17 mouse cellular contexts compared by ENCODE assay signal in the genomic region with DNA sequence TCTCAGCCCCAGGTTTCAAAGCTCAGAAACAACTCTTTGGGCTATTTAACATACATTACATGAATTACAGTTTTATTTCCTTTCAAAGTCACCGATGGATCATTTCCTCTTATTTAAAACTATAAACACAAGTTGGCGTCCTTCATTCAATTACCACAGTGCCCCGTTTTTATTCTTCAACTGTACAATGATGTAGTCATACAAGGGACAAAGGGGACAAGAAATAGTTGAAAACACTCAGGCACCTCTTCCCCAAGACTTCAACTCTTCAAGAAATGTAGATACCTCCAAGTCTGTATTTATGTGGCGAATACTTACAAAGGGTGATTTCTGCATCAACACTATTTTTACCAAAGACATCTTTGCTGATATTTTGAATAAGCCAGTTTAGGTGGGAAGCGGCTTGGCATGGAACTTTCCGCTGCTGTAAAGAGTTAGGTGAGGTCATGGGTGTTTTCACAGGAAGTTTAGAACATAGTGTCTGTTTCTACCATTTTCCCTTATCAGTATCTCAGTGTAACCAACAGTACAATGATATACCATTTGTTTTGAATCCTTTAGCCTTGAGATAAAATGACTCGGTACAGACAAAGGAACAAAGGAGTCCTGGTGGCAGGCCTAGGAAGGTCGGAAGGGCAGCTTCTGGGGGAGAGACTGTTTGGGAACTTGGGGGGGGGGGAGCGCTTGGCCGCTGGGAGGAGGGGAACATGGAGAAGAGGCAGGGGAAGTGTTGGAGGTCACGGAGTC.
DNase-seq lines count a peak whose midpoint lies in the region; ATAC-seq and TF ChIP-seq lines count a peak whose summit lies in the region.
"Had no signal": no experiment of that assay in that cellular context is flagged by ENCODE, and none has a peak within 500 bp of the region (broad histone marks: within the 10 kb centered on the region; RNA-seq: fewer than 3 reads in every experiment).

No protein-coding gene starts in this region.

- in situ Hi-C loops in CH12.LX (cut with MboI; ENCODE audit: low pct_ligation_motif_present, low pct_unique_long_range_greater_than_20kb, low sequenced_read_pairs), result no loop called here

- ATAC-seq in hindbrain, embryonic 12.5 days (ENCODE audit: low FRiP score), result no peak
- ATAC-seq in lung, embryonic 16.5 days (ENCODE audit: low read depth), result peak; percentile 17; the same call in 1 of the 2 replicates
- ATAC-seq: forebrain, embryonic 13.5 days; midbrain, embryonic 16.5 days had no signal

- peak overlapping the region; percentile 69 for H3K27ac ChIP-seq in hindbrain, embryonic 10.5 days
- no peak overlapping the region for H3K27ac ChIP-seq in hindbrain, embryonic 12.5 days
- no peak overlapping the region for H3K27ac ChIP-seq in CH12.LX (ENCODE audit: insufficient read depth, low read depth)
- no peak overlapping the region for H3K27ac ChIP-seq in lung, embryonic 16.5 days (ENCODE audit: low read length)
- H3K27ac ChIP-seq: forebrain, embryonic 13.5 days; hindbrain, embryonic 14.5 days; limb, embryonic 15.5 days had no signal

- H3K4me2 ChIP-seq in hindbrain, embryonic 12.5 days (replicated peaks), result no peak overlapping the region
- H3K4me2 ChIP-seq in CH12.LX (ENCODE audit: insufficient read depth, low read depth, poor library complexity, severe bottlenecking), result no peak overlapping the region
- H3K4me2 ChIP-seq in lung, embryonic 16.5 days (ENCODE audit: low read depth, low read length), result no peak overlapping the region
- H3K4me2 ChIP-seq: forebrain, embryonic 13.5 days; hindbrain, embryonic 14.5 days; limb, embryonic 15.5 days had no signal

- TF ChIP-seq EP300 in CH12.LX (IDR thresholded peaks at IDR 0.05; ENCODE audit: low read length), result no peak

- no peaks in the 10 kb centered on the region for H3K27me3 ChIP-seq in hindbrain, embryonic 10.5 days (ENCODE audit: insufficient read depth, poor library complexity, severe bottlenecking)
- no peaks in the 10 kb centered on the region for H3K27me3 ChIP-seq in hindbrain, embryonic 12.5 days
- H3K27me3 ChIP-seq in CH12.LX (replicated peaks), result no peaks in the 10 kb centered on the region
- H3K27me3 ChIP-seq in lung, embryonic 16.5 days (ENCODE audit: control insufficient read depth, insufficient read depth, low read depth, low read length), result no peaks in the 10 kb centered on the region
- H3K27me3 ChIP-seq: forebrain, embryonic 13.5 days; limb, embryonic 15.5 days had no signal

- H3K79me2 ChIP-seq in CH12.LX (replicated peaks; ENCODE audit: control insufficient read depth, extremely low read depth, insufficient read depth, poor library complexity, severe bottlenecking), result no peaks in the 10 kb centered on the region

- H3K4me3 ChIP-seq in hindbrain, embryonic 10.5 days, result no peak overlapping the region
- H3K4me3 ChIP-seq in hindbrain, embryonic 12.5 days, result no peak overlapping the region
- no peak overlapping the region for H3K4me3 ChIP-seq in CH12.LX (replicated peaks in 1 of 3; ENCODE audit: low read depth in 2 of 3, low read length in 2 of 3, poor library complexity in 1 of 3)
- no peak overlapping the region for H3K4me3 ChIP-seq in lung, embryonic 16.5 days (ENCODE audit: low read length)
- H3K4me3 ChIP-seq: forebrain, embryonic 13.5 days; limb, embryonic 15.5 days had no signal

- peaks cover 38% of the 10 kb centered on the region for H3K4me1 ChIP-seq in hindbrain, embryonic 10.5 days (replicated peaks)
- peaks cover 18% of the 10 kb centered on the region for H3K4me1 ChIP-seq in hindbrain, embryonic 12.5 days
- peaks cover 0 to 20% of the 10 kb centered on the region in 2 experiments; a peak in 2 of 4 replicates for H3K4me1 ChIP-seq in CH12.LX (ENCODE audit: control insufficient read depth in 1 of 2, insufficient read depth in 2 of 2)
- peaks cover 3% of the 10 kb centered on the region; the same call in 1 of the 2 replicates for H3K4me1 ChIP-seq in lung, embryonic 16.5 days (replicated peaks; ENCODE audit: control insufficient read depth, insufficient read depth, low read length)

- no peak for DNase-seq in hindbrain, embryonic 10.5 days (ENCODE audit: low spot score)
- DNase-seq in CD4-positive, CD25-positive, alpha-beta regulatory T cell, adult 2 months (ENCODE audit: low read depth, low spot score), result peak; percentile 72
- DNase-seq in CH12.LX (ENCODE audit: extremely low read depth), result peak; percentile 36
- DNase-seq in cerebellum, postnatal 14 days, result no peak
- no peak for DNase-seq in urinary bladder, adult 18-20 months (ENCODE audit: low spot score in 2 of 2)
- DNase-seq: adrenal gland, postnatal 14 days; cerebellum, adult 2 months; embryo, embryonic 11 days; kidney, adult 18-20 months; kidney, postnatal 36 days; right cerebral cortex, postnatal 14 days had no signal

- no peak overlapping the region for H3K9ac ChIP-seq in hindbrain, embryonic 12.5 days
- no peak overlapping the region for H3K9ac ChIP-seq in CH12.LX (ENCODE audit: insufficient read depth, low read depth)
- H3K9ac ChIP-seq in lung, embryonic 16.5 days (ENCODE audit: low read length), result no peak overlapping the region
- H3K9ac ChIP-seq: forebrain, embryonic 13.5 days; hindbrain, embryonic 14.5 days; limb, embryonic 15.5 days had no signal

- no peak for TF ChIP-seq RAD21 in CH12.LX (IDR thresholded peaks at IDR 0.05; ENCODE audit: low read depth, low read length)

- no peak for TF ChIP-seq POLR2A in CH12.LX (IDR thresholded peaks at IDR 0.05; ENCODE audit: low read depth, low read length)

- WGBS in hindbrain, embryonic 10.5 days, result 63% methylated on average over 10 of the region's 11 CpGs
- WGBS in hindbrain, embryonic 12.5 days, result 68% methylated on average over 9 of the region's 11 CpGs
- WGBS in lung, embryonic 16.5 days, result 52% methylated on average over 10 of the region's 11 CpGs

- no peaks in the 10 kb centered on the region for H3K9me3 ChIP-seq in hindbrain, embryonic 10.5 days
- H3K9me3 ChIP-seq in hindbrain, embryonic 12.5 days (replicated peaks), result no peaks in the 10 kb centered on the region
- peaks cover 22% of the 10 kb centered on the region for H3K9me3 ChIP-seq in CH12.LX (replicated peaks; ENCODE audit: low read length)
- no peaks in the 10 kb centered on the region for H3K9me3 ChIP-seq in lung, embryonic 16.5 days (ENCODE audit: control insufficient read depth, low read length)
- H3K9me3 ChIP-seq: forebrain, embryonic 13.5 days; limb, embryonic 15.5 days had no signal

- no peaks in the 10 kb centered on the region for H3K36me3 ChIP-seq in hindbrain, embryonic 10.5 days
- no peaks in the 10 kb centered on the region for H3K36me3 ChIP-seq in hindbrain, embryonic 12.5 days
- H3K36me3 ChIP-seq in CH12.LX (replicated peaks in 1 of 2; ENCODE audit: control insufficient read depth in 1 of 2, insufficient read depth in 1 of 2, low read length in 1 of 2), result no peaks in the 10 kb centered on the region
- H3K36me3 ChIP-seq in lung, embryonic 16.5 days (ENCODE audit: control insufficient read depth, insufficient read depth, low read length), result no peaks in the 10 kb centered on the region
- H3K36me3 ChIP-seq: limb, embryonic 15.5 days had no signal

- no peak for TF ChIP-seq CTCF in CH12.LX (conservative IDR thresholded peaks at IDR 0.05 in 1 of 2, IDR thresholded peaks at IDR 0.05 in 1 of 2; ENCODE audit: low read depth in 2 of 2, low read length in 2 of 2)

- dilution Hi-C loops in CH12.LX (cut with MboI; ENCODE audit: extremely low pct_ligation_motif_present, extremely low pct_unique_long_range_greater_than_20kb, low sequenced_read_pairs), result no loop called here

TF ChIP-seq in CH12.LX, 34 proteins besides CTCF, POLR2A, EP300 and RAD21:
- TF ChIP-seq ELF1 (IDR thresholded peaks at IDR 0.05; ENCODE audit: low read depth, low read length), result no peak
- TF ChIP-seq KAT2A (IDR thresholded peaks at IDR 0.05; ENCODE audit: insufficient replicate concordance, low read length), result no peak
- no peak for TF ChIP-seq ZC3H11A (IDR thresholded peaks at IDR 0.05; ENCODE audit: low read depth, low read length)
- TF ChIP-seq IRF4 (IDR thresholded peaks at IDR 0.05; ENCODE audit: low read depth, low read length), result no peak
- no peak for TF ChIP-seq BHLHE40 (IDR thresholded peaks at IDR 0.05; ENCODE audit: low read depth, low read length)
- no peak for TF ChIP-seq ZKSCAN1 (IDR thresholded peaks at IDR 0.05; ENCODE audit: borderline replicate concordance, low read depth, low read length)
- no peak for TF ChIP-seq ETS1 (conservative IDR thresholded peaks at IDR 0.05; ENCODE audit: low read depth, low read length)
- TF ChIP-seq MEF2A (IDR thresholded peaks at IDR 0.05; ENCODE audit: borderline replicate concordance, low read depth, low read length), result no peak
- no peak for TF ChIP-seq TCF12 (IDR thresholded peaks at IDR 0.05; ENCODE audit: low read depth, low read length)
- TF ChIP-seq POLR2AphosphoS2 (IDR thresholded peaks at IDR 0.05; ENCODE audit: low read depth, low read length), result no peak
- TF ChIP-seq ZMIZ1 (IDR thresholded peaks at IDR 0.05; ENCODE audit: low read depth, low read length), result no peak
- no peak for TF ChIP-seq RCOR1 (conservative IDR thresholded peaks at IDR 0.05; ENCODE audit: low read depth, low read length)

Comparison
In these comparisons a context has a peak if more than half of its experiments do, and no peak if none do; other contexts are left out.
1. DNase-seq: peak in CD4-positive, CD25-positive, alpha-beta regulatory T cell, adult 2 months (single experiment) and CH12.LX (single experiment); none in hindbrain, embryonic 10.5 days (single experiment), cerebellum, postnatal 14 days (0 of 2) and urinary bladder, adult 18-20 months (0 of 2).